Mouse (Mus musculus) CH12.LX (cell line): ENCODE measurements around the gene Zfp212.

Source experiments
- CTCF ChIP-seq, 2 experiments: IDR thresholded peaks in 1 of 2; conservative IDR thresholded peaks in 1 of 2; 2 replicates each; pipeline ENCODE4 v1.5.1; 2011 to 2012; ENCODE audit warnings: low read depth in 2 of 2, low read length in 2 of 2, improper control_type of control experiment in 1 of 2, inconsistent platforms in 1 of 2, mild to moderate bottlenecking in 1 of 2, moderate library complexity in 1 of 2
- E2F4 ChIP-seq: IDR thresholded peaks from 2 replicates; pipeline ENCODE4 v1.6.1; 2011; ENCODE audit warnings: low read depth, low read length, improper control_type of control experiment; ENCODE audit not compliant: insufficient replicate concordance
- JUND ChIP-seq: conservative IDR thresholded peaks from 2 replicates; pipeline ENCODE4 v1.6.1; 2011; ENCODE audit warnings: low read depth, low read length, improper control_type of control experiment
- PAX5 ChIP-seq: IDR thresholded peaks from 2 replicates; pipeline ENCODE4 v1.6.1; 2012; ENCODE audit warnings: low read length, inconsistent platforms, mixed read lengths
- POLR2A ChIP-seq: IDR thresholded peaks from 2 replicates; pipeline ENCODE4 v1.6.1; 2011; ENCODE audit warnings: low read depth, mild to moderate bottlenecking, improper control_type of control experiment, low read length
- TBP ChIP-seq: conservative IDR thresholded peaks from 2 replicates; pipeline ENCODE4 v1.6.1; 2011; ENCODE audit warnings: low read depth, low read length, improper control_type of control experiment
- USF1 ChIP-seq: IDR thresholded peaks from 2 replicates; pipeline ENCODE4 v1.6.1; 2014; ENCODE audit warnings: low read depth, mild to moderate bottlenecking, inconsistent platforms, low read length, improper control_type of control experiment

GRCm38 (mm10) chr6:47947388-47947787 lies 27.1 kb downstream of the Zfp212 start:
- TF ChIP-seq POLR2A: no peak
- no peak; a peak in 1 of 4 replicates for TF ChIP-seq CTCF (conservative IDR thresholded peaks at IDR 0.05 in 1 of 2, IDR thresholded peaks at IDR 0.05 in 1 of 2; ENCODE audit: low read depth in 2 of 2, low read length in 2 of 2)
- TF ChIP-seq JUND: no peak
- TF ChIP-seq TBP: no peak
- no peak for TF ChIP-seq USF1
- no peak for TF ChIP-seq E2F4
- TF ChIP-seq PAX5: no peak
